Mouse (Mus musculus): Measurements from ENCODE around the gene Csde1.

DNA sequence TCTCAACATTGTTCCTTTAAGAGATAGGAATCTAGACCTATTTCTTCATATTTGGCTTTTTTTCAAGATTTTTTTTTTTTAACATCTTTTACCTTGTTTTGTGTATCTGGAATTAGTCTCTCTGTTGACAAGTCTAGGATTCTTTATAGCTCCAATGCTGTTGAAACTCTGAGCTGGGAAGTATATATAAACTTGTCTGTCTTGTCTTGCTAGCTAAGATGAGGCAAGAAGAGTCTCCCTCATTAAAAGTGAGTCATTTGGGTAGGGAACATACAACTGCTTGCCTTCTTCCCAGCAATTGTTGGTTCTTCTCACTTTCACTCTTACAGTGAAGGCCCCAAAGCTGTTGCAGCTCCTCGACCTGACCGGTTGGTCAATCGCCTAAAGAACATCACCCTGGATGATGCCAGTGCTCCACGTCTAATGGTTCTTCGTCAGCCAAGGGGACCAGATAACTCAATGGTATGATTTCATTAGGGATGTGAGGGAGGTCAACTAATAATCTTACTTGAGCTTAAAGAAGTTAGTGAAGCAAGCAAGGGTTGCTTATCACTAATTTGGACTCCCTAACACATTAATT lies 35.9 kb downstream of the Csde1 start:
- TF ChIP-seq HCFC1 (IDR thresholded peaks at IDR 0.05; ENCODE audit: borderline replicate concordance, insufficient read depth, low read length) (no peak), MAFK (IDR thresholded peaks at IDR 0.05; ENCODE audit: insufficient read depth, low read depth, low read length) (no peak), CHD2 (IDR thresholded peaks at IDR 0.05; ENCODE audit: low read depth, low read length) (no peak), ZC3H11A (IDR thresholded peaks at IDR 0.05; ENCODE audit: borderline replicate concordance, low read depth, low read length) (no peak), ZNF384 (IDR thresholded peaks at IDR 0.05; ENCODE audit: low read depth, low read length) (no peak)

Data from ES-E14 (cell line).